Mouse (Mus musculus): ENCODE measurements around the gene Tbcd. TPM values are rescaled to one million over a fixed set of nuclear protein-coding genes. Genes with fewer than 3 reads are reported as not detected.

The Tbcd gene
- polyA plus RNA-seq, 1 experiment from 2014 or later, result 16.5 TPM

GRCm38 (mm10) chr11:121501525-121501924, 49.8 kb downstream of the Tbcd start:
- H3K36me3 ChIP-seq (ENCODE audit: control insufficient read depth, insufficient read depth, low read length), result no peaks in the 10 kb centered on the region; the same call in 1 of the 2 replicates
- H3K9me3 ChIP-seq (replicated peaks; ENCODE audit: control insufficient read depth, low read length), result no peaks in the 10 kb centered on the region
- H3K9ac ChIP-seq (ENCODE audit: low read depth, low read length), result no peak overlapping the region
- H3K4me3 ChIP-seq (ENCODE audit: low read depth, low read length), result no peak overlapping the region
- peaks cover 11% of the 10 kb centered on the region; the same call in 1 of the 2 replicates for H3K4me1 ChIP-seq (ENCODE audit: control insufficient read depth, insufficient read depth, low read length)
- no peaks in the 10 kb centered on the region for H3K27me3 ChIP-seq (ENCODE audit: control insufficient read depth, insufficient read depth, low read length)
- WGBS (ENCODE audit: insufficient replicate concordance), result 48% methylated on average over 4 of the region's 4 CpGs
- H3K4me2 ChIP-seq, result no peak overlapping the region
- no peak for ATAC-seq (replicated peaks; ENCODE audit: insufficient number of reproducible peaks, low FRiP score, low TSS enrichment)
- peak overlapping the region; percentile 29; the same call in 1 of the 2 replicates for H3K27ac ChIP-seq (ENCODE audit: low read depth, low read length)

DNA sequence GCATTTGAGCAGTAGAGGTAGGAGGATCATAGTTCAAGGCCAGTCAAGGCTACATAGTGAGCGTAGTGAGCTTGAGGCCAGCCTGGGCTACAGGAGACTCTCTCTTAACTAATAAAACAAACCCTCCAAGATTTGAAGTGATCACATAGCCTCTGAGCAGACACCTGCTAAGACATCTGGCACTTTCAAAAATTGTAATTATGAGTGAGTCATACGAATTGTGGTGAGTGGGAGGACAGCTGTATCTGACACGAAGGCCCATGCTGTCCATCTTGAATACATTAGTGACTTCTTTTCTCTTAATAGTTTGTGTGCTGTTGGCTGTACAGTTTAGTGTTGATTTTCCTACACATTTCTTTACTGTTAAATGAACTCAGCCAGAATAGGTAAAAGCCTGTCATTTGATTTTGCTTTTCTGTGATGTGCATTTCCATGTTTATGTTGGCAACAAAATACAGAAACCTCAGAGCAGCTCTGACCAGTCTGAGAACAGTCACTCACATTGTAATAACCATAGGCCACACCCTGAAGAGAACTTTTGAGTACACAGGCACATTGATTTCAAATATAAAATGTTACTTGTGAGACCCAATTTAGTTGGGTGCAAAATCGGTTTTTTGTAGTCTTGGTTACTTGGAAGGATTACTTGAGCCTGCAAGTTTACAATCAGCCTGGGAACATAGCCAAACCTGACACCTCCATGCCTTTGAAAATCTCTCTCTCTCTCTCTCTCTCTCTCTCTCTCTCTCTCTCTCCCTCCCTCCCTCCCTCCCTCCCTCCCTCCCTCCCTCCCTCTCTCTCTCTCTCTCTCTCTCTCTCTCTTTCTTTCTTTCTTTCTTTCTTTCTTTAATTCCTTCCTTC, 50.5 kb downstream of the Tbcd start:
- no peaks in the 10 kb centered on the region; the same call in 1 of the 2 replicates for H3K36me3 ChIP-seq (ENCODE audit: control insufficient read depth, insufficient read depth, low read length)
- H3K9me3 ChIP-seq (replicated peaks; ENCODE audit: control insufficient read depth, low read length), result no peaks in the 10 kb centered on the region
- no peak for ATAC-seq (replicated peaks; ENCODE audit: insufficient number of reproducible peaks, low FRiP score, low TSS enrichment)
- peaks cover 11% of the 10 kb centered on the region; the same call in 1 of the 2 replicates for H3K4me1 ChIP-seq (ENCODE audit: control insufficient read depth, insufficient read depth, low read length)
- no peaks in the 10 kb centered on the region for H3K27me3 ChIP-seq (ENCODE audit: control insufficient read depth, insufficient read depth, low read length)
- H3K9ac ChIP-seq (ENCODE audit: low read depth, low read length), result no peak overlapping the region
- no peak overlapping the region for H3K27ac ChIP-seq (ENCODE audit: low read depth, low read length)
- 76% methylated on average over 4 of the region's 4 CpGs for WGBS (ENCODE audit: insufficient replicate concordance)
- H3K4me2 ChIP-seq, result no peak overlapping the region
- no peak overlapping the region for H3K4me3 ChIP-seq (ENCODE audit: low read depth, low read length)

DNA sequence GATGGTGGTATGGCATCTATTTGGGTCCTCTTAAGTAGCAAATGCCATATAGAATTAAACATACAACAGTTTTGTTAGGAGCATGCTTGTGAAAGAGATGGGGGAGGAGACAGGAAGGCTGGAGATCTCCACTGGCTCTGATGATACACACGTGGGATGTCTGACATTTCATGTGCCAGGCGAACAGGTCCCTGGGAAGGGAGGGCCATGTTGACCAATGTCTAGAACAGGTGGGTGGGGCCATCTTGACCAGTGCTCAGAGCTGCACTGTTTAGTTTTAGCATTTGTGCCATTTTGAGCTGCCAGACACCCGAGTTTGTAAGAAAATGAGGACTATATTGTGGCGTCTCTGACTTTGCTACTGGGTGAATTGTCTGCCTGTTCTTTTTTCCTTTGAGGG, 56.7 kb downstream of the Tbcd start:
- Histone ChIP-seq H3K9ac (ENCODE audit: low read depth, low read length) (no peak overlapping the region), H3K4me2 (no peak overlapping the region), H3K4me3 (ENCODE audit: low read depth, low read length) (no peak overlapping the region), H3K27ac (ENCODE audit: low read depth, low read length) (no peak overlapping the region), H3K36me3 (ENCODE audit: control insufficient read depth, insufficient read depth, low read length) (no peaks in the 10 kb centered on the region; the same call in 1 of the 2 replicates), H3K27me3 (ENCODE audit: control insufficient read depth, insufficient read depth, low read length) (no peaks in the 10 kb centered on the region), H3K4me1 (ENCODE audit: control insufficient read depth, insufficient read depth, low read length) (no peaks in the 10 kb centered on the region), H3K9me3 (replicated peaks; ENCODE audit: control insufficient read depth, low read length) (no peaks in the 10 kb centered on the region)
- ATAC-seq (replicated peaks; ENCODE audit: insufficient number of reproducible peaks, low FRiP score, low TSS enrichment), result no peak
- WGBS (ENCODE audit: insufficient replicate concordance), result 65% methylated on average over 4 of the region's 4 CpGs

- H3K27ac ChIP-seq (ENCODE audit: low read depth, low read length), result no peak overlapping the region
- no peaks in the 10 kb centered on the region for H3K36me3 ChIP-seq (ENCODE audit: control insufficient read depth, insufficient read depth, low read length)
- no peak overlapping the region for H3K4me2 ChIP-seq
- WGBS (ENCODE audit: insufficient replicate concordance), result 81% methylated on average over 9 of the region's 9 CpGs
- H3K9ac ChIP-seq (ENCODE audit: low read depth, low read length), result no peak overlapping the region
- no peak for ATAC-seq (replicated peaks; ENCODE audit: insufficient number of reproducible peaks, low FRiP score, low TSS enrichment)
- H3K4me3 ChIP-seq (ENCODE audit: low read depth, low read length), result no peak overlapping the region
- no peaks in the 10 kb centered on the region for H3K9me3 ChIP-seq (replicated peaks; ENCODE audit: control insufficient read depth, low read length)
- H3K4me1 ChIP-seq (ENCODE audit: control insufficient read depth, insufficient read depth, low read length), result no peaks in the 10 kb centered on the region
- H3K27me3 ChIP-seq (ENCODE audit: control insufficient read depth, insufficient read depth, low read length), result no peaks in the 10 kb centered on the region
Observed at GRCm38 (mm10) chr11:121510512-121511246, 58.9 kb downstream of the Tbcd start.

GRCm38 (mm10) chr11:121512896-121513572, 61.3 kb downstream of the Tbcd start:
- Histone ChIP-seq H3K4me3 (ENCODE audit: low read depth, low read length) (no peak overlapping the region), H3K27ac (ENCODE audit: low read depth, low read length) (no peak overlapping the region), H3K4me2 (no peak overlapping the region), H3K36me3 (ENCODE audit: control insufficient read depth, insufficient read depth, low read length) (no peaks in the 10 kb centered on the region), H3K27me3 (ENCODE audit: control insufficient read depth, insufficient read depth, low read length) (no peaks in the 10 kb centered on the region), H3K9ac (ENCODE audit: low read depth, low read length) (no peak overlapping the region), H3K4me1 (ENCODE audit: control insufficient read depth, insufficient read depth, low read length) (no peaks in the 10 kb centered on the region), H3K9me3 (replicated peaks; ENCODE audit: control insufficient read depth, low read length) (no peaks in the 10 kb centered on the region)
- ATAC-seq (replicated peaks; ENCODE audit: insufficient number of reproducible peaks, low FRiP score, low TSS enrichment), result no peak
- WGBS (ENCODE audit: insufficient replicate concordance), result 86% methylated on average over 8 of the region's 8 CpGs

DNA sequence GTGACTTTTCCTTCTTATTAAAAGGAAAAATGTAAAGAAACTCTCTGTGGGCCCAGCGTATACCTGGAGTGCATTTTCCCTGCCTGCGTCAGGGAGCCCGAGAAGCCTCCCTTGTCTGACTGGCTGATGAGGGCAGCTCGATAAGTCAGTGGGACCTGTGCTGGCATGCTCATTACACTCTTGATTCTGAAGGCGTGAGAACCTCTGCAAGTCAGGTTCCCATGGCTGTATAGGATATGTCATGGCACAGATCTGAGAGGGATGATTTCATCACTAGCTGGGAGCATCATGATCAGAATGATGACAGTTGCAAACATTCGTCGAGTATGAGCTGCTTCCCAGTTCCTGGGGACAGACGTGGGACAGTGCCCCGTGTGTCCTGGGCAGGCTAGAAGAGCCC, 64.2 kb downstream of the Tbcd start:
- no peak for ATAC-seq (replicated peaks; ENCODE audit: insufficient number of reproducible peaks, low FRiP score, low TSS enrichment)
- no peak overlapping the region for H3K27ac ChIP-seq (ENCODE audit: low read depth, low read length)
- WGBS (ENCODE audit: insufficient replicate concordance), result 85% methylated on average over 9 of the region's 9 CpGs
- H3K4me1 ChIP-seq (ENCODE audit: control insufficient read depth, insufficient read depth, low read length), result peaks cover 4% of the 10 kb centered on the region; the same call in 1 of the 2 replicates
- H3K27me3 ChIP-seq (ENCODE audit: control insufficient read depth, insufficient read depth, low read length), result no peaks in the 10 kb centered on the region
- H3K4me2 ChIP-seq, result no peak overlapping the region
- H3K4me3 ChIP-seq (ENCODE audit: low read depth, low read length), result no peak overlapping the region
- no peaks in the 10 kb centered on the region for H3K9me3 ChIP-seq (replicated peaks; ENCODE audit: control insufficient read depth, low read length)
- H3K36me3 ChIP-seq (ENCODE audit: control insufficient read depth, insufficient read depth, low read length), result no peaks in the 10 kb centered on the region
- no peak overlapping the region for H3K9ac ChIP-seq (ENCODE audit: low read depth, low read length)

GRCm38 (mm10) chr11:121516906-121517305, 65.2 kb downstream of the Tbcd start:
- Histone ChIP-seq H3K4me1 (ENCODE audit: control insufficient read depth, insufficient read depth, low read length) (peaks cover 4% of the 10 kb centered on the region; the same call in 1 of the 2 replicates), H3K4me2 (no peak overlapping the region), H3K27ac (ENCODE audit: low read depth, low read length) (no peak overlapping the region), H3K9ac (ENCODE audit: low read depth, low read length) (no peak overlapping the region), H3K9me3 (replicated peaks; ENCODE audit: control insufficient read depth, low read length) (no peaks in the 10 kb centered on the region), H3K27me3 (ENCODE audit: control insufficient read depth, insufficient read depth, low read length) (no peaks in the 10 kb centered on the region), H3K4me3 (ENCODE audit: low read depth, low read length) (no peak overlapping the region), H3K36me3 (ENCODE audit: control insufficient read depth, insufficient read depth, low read length) (no peaks in the 10 kb centered on the region)
- no peak for ATAC-seq (replicated peaks; ENCODE audit: insufficient number of reproducible peaks, low FRiP score, low TSS enrichment)
- WGBS (ENCODE audit: insufficient replicate concordance), result 92% methylated on average over 3 of the region's 3 CpGs

DNA sequence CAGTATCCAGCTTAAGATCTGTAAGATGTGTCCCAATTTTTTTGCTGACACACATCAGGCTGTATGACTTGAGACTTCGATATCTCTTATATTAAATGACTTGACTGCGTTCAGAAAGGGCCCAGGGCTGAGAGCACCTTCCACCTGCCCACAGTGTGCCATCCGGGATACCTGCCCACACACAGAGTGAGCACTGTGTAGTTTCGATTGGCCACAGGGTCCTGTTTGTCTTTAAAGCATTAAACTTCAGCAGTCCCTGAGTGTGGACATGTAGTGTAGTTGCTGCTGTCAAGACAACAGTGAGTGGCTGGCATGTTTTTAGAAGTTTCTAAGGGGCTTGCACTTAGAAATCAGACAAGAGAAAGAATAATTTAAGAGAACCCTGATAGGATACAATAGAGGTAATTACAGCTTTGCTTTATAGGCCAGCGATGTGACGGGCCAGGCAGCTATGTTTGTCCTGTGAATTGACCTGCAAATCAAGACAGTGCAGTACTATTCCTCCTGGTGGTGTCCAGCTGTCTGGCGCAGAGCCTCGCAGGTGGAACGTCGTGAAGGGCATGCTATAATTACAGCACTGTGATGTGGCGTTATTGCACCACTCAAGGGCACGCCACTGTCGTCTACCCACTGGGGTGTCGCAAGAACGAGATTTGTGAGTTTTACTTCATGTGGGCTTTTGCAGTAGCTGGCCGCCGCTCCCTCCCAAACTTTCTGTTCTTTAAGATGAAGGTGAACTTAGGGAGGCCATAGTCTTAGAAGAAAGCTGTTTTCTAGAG, 66.1 kb downstream of the Tbcd start:
- 79% methylated on average over 17 of the region's 17 CpGs for WGBS (ENCODE audit: insufficient replicate concordance)

More for the DNA sequence above, 66.1 kb downstream of the Tbcd start:
- H3K27me3 ChIP-seq (ENCODE audit: control insufficient read depth, insufficient read depth, low read length), result no peaks in the 10 kb centered on the region
- H3K9ac ChIP-seq (ENCODE audit: low read depth, low read length), result no peak overlapping the region
- no peak overlapping the region for H3K27ac ChIP-seq (ENCODE audit: low read depth, low read length)
- H3K4me1 ChIP-seq (ENCODE audit: control insufficient read depth, insufficient read depth, low read length), result peaks cover 4% of the 10 kb centered on the region; the same call in 1 of the 2 replicates
- H3K36me3 ChIP-seq (ENCODE audit: control insufficient read depth, insufficient read depth, low read length), result no peaks in the 10 kb centered on the region
- no peak overlapping the region for H3K4me3 ChIP-seq (ENCODE audit: low read depth, low read length)
- H3K4me2 ChIP-seq, result no peak overlapping the region
- H3K9me3 ChIP-seq (replicated peaks; ENCODE audit: control insufficient read depth, low read length), result no peaks in the 10 kb centered on the region
- ATAC-seq (replicated peaks; ENCODE audit: insufficient number of reproducible peaks, low FRiP score, low TSS enrichment), result no peak
